Mouse (Mus musculus): ENCODE data around the gene Sim2.

The Sim2 gene

GRCm38 (mm10) chr16:94079075-94079855 is 5.5 kb upstream of the Sim2 start:
- DNase-seq (ENCODE audit: low spot score): no peak

- no peak for DNase-seq (ENCODE audit: low spot score)
Observed at GRCm38 (mm10) chr16:94079856-94080555, 4.7 kb upstream of the Sim2 start.

- DNase-seq (ENCODE audit: low spot score): no peak
Observed at GRCm38 (mm10) chr16:94081596-94081995, 3.1 kb upstream of the Sim2 start.

GRCm38 (mm10) chr16:94081996-94082708 is 2.6 kb upstream of the Sim2 start:
- no peak for DNase-seq (ENCODE audit: low spot score)

- DNase-seq (ENCODE audit: low spot score): no peak
Observed at GRCm38 (mm10) chr16:94082960-94083847, 1.5 kb upstream of the Sim2 start.

GRCm38 (mm10) chr16:94083848-94084525 is 744 bp upstream of the Sim2 start:
- no peak for DNase-seq (ENCODE audit: low spot score)

- no peak for DNase-seq (ENCODE audit: low spot score)
Observed at GRCm38 (mm10) chr16:94085603-94086285, 1.0 kb downstream of the Sim2 start.

GRCm38 (mm10) chr16:94086701-94087569 is 2.2 kb downstream of the Sim2 start:
- no peak for DNase-seq (ENCODE audit: low spot score)

GRCm38 (mm10) chr16:94087570-94088225 is 3.0 kb downstream of the Sim2 start:
- DNase-seq (ENCODE audit: low spot score): no peak

- DNase-seq (ENCODE audit: low spot score): no peak
Observed at GRCm38 (mm10) chr16:94088226-94088748, 3.6 kb downstream of the Sim2 start.

GRCm38 (mm10) chr16:94088819-94089692 is 4.3 kb downstream of the Sim2 start:
- no peak for DNase-seq (ENCODE audit: low spot score)

GRCm38 (mm10) chr16:94092511-94093150 is 7.9 kb downstream of the Sim2 start:
- no peak for DNase-seq (ENCODE audit: low spot score)

- no peak for DNase-seq (ENCODE audit: low spot score)
Observed at GRCm38 (mm10) chr16:94093151-94093863, 8.6 kb downstream of the Sim2 start.

- DNase-seq (ENCODE audit: low spot score): no peak
Observed at GRCm38 (mm10) chr16:94094251-94095108, 9.7 kb downstream of the Sim2 start.

- DNase-seq (ENCODE audit: low spot score): no peak
Observed at GRCm38 (mm10) chr16:94095109-94095822, 10.5 kb downstream of the Sim2 start.

All from urinary bladder, postnatal 10 days (tissue).